Mouse (Mus musculus) heart, postnatal 10 days (tissue): Measurements from ENCODE around the gene Usp4. TPM values are rescaled to one million over a fixed set of nuclear protein-coding genes. Genes with fewer than 3 reads are reported as not detected.

ENCODE experiments used
- DNase-seq, 2 experiments: peaks; one replicate each; pipeline ENCODE4 v3.0.0; 2021
- intact Hi-C: fragments of 180-260 bp; cut with DNase I; formaldehyde crosslinking; loops from one replicate; pipeline ENCODE4 v1.15.1; 2025
- total RNA-seq, 2 experiments: library from RNA; stranded (reverse); gene quantifications; 2 replicates each; pipeline ENCODE4 v1.2.3; 2021

The Usp4 gene
- total RNA-seq, 2 experiments from 2014 or later: 94.3 to 95.7 TPM

GRCm38 (mm10) chr9:108340258-108341138 is 7.2 kb upstream of the Usp4 start:
- peak; percentile 28 to 39 for DNase-seq
- intact Hi-C loops: no loop called here

- intact Hi-C loops: no loop called here
- no peak for DNase-seq
Observed at GRCm38 (mm10) chr9:108341139-108341475, 6.5 kb upstream of the Usp4 start.

GRCm38 (mm10) chr9:108341801-108342200 is 5.9 kb upstream of the Usp4 start:
- intact Hi-C loops: no loop called here

DNA sequence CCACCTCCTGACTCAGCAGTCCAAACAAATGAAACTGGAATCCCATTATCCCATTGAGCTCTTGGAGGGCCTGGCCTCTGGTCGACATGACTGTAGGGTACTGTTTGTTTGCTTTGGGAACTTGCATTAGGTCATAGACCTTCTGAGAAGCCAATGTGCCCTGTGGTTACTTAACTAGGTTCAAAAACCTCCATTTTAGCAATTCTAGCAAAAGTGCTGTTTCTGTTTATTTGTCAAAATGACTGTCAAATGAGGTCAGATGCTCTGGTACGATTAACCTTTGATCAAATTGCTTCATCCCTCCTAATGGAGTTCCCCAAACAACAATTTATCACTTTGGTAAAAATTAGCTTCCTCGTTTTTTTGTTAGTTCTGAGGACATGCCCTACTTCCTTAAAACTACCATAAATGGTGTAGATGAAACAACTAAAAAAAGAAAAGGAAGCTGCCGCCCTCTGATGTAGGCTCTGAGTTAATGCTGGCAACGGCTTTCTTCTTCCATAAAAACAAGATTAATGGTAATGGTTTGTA is 5.3 kb upstream of the Usp4 start:
- intact Hi-C loops: no loop called here

More at GRCm38 (mm10) chr9:108341801-108342200, 5.9 kb upstream of the Usp4 start:
- no peak for DNase-seq

DNA sequence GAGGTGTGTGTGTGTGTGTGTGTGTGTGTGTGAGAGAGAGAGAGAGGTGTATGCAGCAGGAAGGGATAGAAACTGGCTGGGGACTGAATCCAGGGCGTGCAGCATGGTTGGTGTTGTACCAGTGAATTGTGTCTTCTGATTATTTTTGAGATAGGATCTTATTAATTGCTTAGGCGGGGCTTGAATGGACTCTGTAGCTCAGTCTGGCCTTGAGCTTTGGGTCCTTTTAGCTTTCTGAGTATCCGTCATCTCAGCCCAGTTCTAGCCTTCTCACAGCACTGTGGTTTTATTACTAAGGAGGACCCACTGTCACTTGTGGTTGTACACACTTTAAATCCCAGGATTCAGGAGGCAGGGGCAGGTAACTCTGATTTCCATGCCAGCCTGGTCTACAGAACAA is 4.3 kb upstream of the Usp4 start:
- intact Hi-C loops: no loop called here

More for the DNA sequence above, 5.3 kb upstream of the Usp4 start:
- DNase-seq: no peak

GRCm38 (mm10) chr9:108343835-108344234 is 3.8 kb upstream of the Usp4 start:
- intact Hi-C loops: no loop called here
- no peak for DNase-seq

More for the DNA sequence above, 4.3 kb upstream of the Usp4 start:
- no peak for DNase-seq

DNA sequence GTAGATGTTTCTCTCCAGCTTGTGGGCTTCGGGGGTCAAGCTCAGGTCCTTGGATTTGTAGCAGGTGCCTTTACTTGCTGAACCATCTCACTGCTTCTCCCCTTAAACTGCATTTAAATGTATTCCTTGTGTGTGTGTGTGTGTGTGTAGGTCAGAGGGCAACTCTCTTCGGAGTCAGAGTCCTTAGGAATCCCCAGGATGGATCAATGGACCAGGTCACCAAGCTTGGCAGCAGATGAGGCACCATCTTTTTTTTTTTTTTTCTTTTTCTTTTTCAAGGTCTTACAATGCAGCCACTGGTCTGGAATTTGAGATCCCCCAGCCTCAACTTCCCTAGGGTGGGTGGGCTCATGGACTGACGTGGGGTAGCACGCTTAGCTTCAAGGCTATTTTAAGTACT is 3.2 kb upstream of the Usp4 start:
- intact Hi-C loops: no loop called here
- DNase-seq: no peak

DNA sequence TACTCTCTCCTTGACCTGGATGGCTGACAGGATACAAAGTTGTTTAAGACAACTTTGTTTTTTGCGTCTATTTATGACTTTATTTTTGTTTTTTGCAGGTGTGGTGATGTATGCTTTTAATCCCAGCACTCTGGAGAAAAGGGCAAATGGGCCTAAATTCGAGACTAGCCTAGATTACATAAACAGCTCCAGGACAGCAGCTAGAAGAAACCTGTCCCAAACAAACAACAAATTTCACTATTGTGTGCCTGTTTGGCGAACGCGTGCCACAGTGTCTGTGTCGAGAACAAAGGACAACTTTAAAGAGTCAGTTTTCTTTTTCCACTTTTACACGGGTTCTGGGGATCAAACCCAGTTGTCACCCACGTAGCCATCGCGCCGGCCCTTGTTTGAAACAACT is 629 bp upstream of the Usp4 start:
- intact Hi-C loops: no loop called here

GRCm38 (mm10) chr9:108348290-108348680 is 632 bp downstream of the Usp4 start:
- intact Hi-C loops: no loop called here
- DNase-seq: no peak

More for the DNA sequence above, 629 bp upstream of the Usp4 start:
- DNase-seq: no peak

DNA sequence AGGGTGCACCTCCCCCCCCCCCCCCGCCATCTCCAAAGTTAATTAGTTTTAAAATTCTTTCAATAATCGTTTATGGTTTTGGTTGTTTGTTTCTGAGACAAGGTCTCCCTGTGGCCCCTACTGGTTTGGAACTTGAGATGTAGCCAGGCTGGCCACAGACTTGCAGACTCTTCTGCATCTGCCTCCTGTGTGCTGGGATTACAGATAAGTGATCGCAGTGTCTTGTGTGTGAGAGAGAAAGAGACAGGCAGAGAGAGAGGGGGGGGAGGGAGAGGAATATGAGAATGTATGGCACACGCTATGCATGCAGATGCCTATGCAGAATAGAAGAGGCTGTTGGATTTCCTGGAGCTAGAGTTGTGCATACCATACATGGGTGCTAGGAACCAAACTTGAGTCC is 2.1 kb downstream of the Usp4 start:
- DNase-seq: no peak
- intact Hi-C loops: no loop called here

DNA sequence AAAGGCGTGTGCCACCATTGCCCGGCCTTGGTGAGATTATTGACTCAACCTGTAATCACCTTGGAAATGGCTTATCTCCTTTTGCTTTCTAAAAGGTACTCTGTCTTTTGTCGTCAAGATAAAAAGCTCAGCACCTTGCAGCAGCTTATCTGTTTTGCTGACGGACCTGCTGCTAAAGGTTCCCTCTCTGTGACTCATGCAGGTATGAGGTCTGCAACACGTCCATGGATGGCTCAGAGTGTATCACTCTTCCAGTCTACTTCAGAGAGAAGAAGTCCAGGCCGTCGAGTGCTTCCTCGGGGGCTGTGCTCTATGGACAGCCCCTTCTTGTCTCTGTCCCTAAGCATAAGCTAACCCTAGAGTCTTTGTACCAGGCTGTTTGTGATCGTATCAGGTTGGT is 30.6 kb downstream of the Usp4 start:
- intact Hi-C loops: no loop called here

GRCm38 (mm10) chr9:108378736-108379135 is 31.1 kb downstream of the Usp4 start:
- no peak for DNase-seq

More for the DNA sequence above, 30.6 kb downstream of the Usp4 start:
- DNase-seq: no peak

GRCm38 (mm10) chr9:108379294-108379693 is 31.6 kb downstream of the Usp4 start:
- intact Hi-C loops: no loop called here
- DNase-seq: no peak

More at GRCm38 (mm10) chr9:108378736-108379135, 31.1 kb downstream of the Usp4 start:
- intact Hi-C loops: no loop called here

DNA sequence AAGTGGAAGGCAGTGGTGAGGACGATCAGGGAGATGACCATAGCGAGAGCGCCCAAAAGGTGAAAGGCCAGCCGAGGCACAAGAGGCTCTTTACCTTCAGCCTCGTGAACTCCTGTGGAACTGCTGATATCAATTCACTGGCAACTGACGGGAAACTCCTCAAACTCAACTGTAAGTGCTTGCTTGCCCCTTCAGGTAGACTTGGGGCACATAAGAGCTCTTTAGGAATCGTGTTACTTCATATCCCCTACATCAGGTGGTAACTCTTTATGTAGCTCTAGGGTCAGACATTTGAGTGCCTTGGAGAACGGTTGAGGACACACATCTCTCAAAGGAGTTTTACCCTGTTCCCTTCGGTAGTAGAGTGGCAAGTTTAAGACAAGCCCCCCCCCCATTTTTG is 33.7 kb downstream of the Usp4 start:
- intact Hi-C loops: loop anchor here (5.0 kb wide), 1 partner anchor 71 kb away; no protein-coding TSS in a partner anchor
- DNase-seq: no peak

GRCm38 (mm10) chr9:108385006-108385405 is 37.4 kb downstream of the Usp4 start:
- intact Hi-C loops: no loop called here
- no peak for DNase-seq

- intact Hi-C loops: no loop called here
- DNase-seq: no peak
Observed at GRCm38 (mm10) chr9:108386816-108387215, 39.2 kb downstream of the Usp4 start.

- intact Hi-C loops: no loop called here
Observed at GRCm38 (mm10) chr9:108388601-108389000, 40.9 kb downstream of the Usp4 start.

DNA sequence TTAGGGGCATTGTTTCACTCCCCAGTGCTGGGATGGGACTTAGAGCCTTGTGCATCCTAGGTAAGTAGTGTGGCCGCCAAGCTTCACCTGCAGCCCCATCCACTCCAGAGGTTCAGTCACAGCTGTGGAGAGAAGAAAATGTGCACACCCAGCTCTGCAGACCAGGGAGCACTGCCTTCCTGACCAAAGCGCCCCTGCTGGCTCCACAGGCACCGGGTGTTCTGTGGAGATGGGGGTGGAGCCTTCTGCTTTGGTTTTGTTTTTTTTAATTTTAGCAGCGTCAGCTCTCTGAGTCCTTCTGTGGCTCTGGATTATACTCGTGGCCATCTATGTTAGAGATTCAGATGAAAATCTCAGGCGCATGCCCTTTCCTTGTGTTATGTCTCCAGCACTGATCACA is 41.6 kb downstream of the Usp4 start:
- no peak for DNase-seq
- intact Hi-C loops: no loop called here

More at GRCm38 (mm10) chr9:108388601-108389000, 40.9 kb downstream of the Usp4 start:
- no peak for DNase-seq

GRCm38 (mm10) chr9:108392676-108393075 is 45.0 kb downstream of the Usp4 start, which contains the start of gene 1700102P08Rik:
Gene 1700102P08Rik (plus strand): TSS chr9:108392805.
- intact Hi-C loops: no loop called here
- DNase-seq: no peak

GRCm38 (mm10) chr9:108394191-108394590 is 46.5 kb downstream of the Usp4 start:
- intact Hi-C loops: no loop called here
- no peak for DNase-seq

- no peak for DNase-seq
- intact Hi-C loops: no loop called here
Observed at GRCm38 (mm10) chr9:108395427-108395826, 47.8 kb downstream of the Usp4 start.

DNA sequence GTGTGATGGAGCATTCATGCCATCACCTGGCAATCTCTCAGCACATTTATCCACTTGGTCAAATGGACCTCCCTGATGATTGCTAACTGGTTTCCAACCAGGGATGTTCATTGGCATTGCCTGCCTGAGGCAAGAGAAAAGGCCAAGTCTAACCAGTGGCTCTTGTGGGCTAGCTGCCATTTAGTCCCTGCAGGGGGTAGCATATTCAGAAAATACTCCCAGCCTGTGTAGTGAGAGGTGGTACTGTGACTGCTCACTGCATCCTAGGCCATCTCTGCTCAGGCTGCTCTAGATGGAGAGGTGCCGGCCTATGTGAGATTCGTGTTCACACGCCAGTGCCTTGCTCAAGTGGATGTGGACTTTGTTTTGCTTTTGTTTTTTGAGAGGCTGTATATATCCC is 50.7 kb downstream of the Usp4 start:
- intact Hi-C loops: no loop called here
- no peak for DNase-seq
